Mouse (Mus musculus) adrenal gland, postnatal 25 days (tissue): ENCODE measurements around the gene Npm1. TPM values are rescaled to one million over a fixed set of nuclear protein-coding genes. Genes with fewer than 3 reads are reported as not detected.

ENCODE experiments used
- total RNA-seq: library from RNA; stranded (reverse); gene quantifications from 2 replicates; pipeline ENCODE4 v1.2.3, GENCODE M21; 2021

Gene Npm1
- total RNA-seq, 1 experiment from 2014 or later, result 285 TPM

Other genes starting within 250 kb of the Npm1 start
- 0.79 and 1.6 TPM in 2 replicates for gene Fgf18, start 15.8 kb downstream of the Npm1 start, total RNA-seq
- 0.27 TPM in 1 of 2 replicates, not detected in the other for gene Tlx3, start 40.4 kb upstream of the Npm1 start, total RNA-seq
- gene Gm12117, start 113.5 kb upstream of the Npm1 start, total RNA-seq, result not detected in 2 replicates